Mouse (Mus musculus) left cerebral cortex, postnatal 4 days (tissue): ENCODE results near the gene Gm10382. TPM values are rescaled to one million over a fixed set of nuclear protein-coding genes. Genes with fewer than 3 reads are reported as not detected.
"Not testable (repeated sequence)": the region's sequence is repeated elsewhere in the genome, so short reads cannot be mapped to it uniquely, and the experiment has no call there.

Experiments
- DNase-seq: peaks from one replicate; pipeline ENCODE4 v3.0.0-alpha.2; 2022
- intact Hi-C: fragments of 180-260 bp; cut with DNase I; formaldehyde crosslinking; loops from one replicate; pipeline ENCODE4 v1.15.1; 2025
- total RNA-seq, 2 experiments: library from RNA; stranded (reverse); gene quantifications; 2 replicates each; pipeline ENCODE4 v1.2.3; 2021

Gene Gm10382
- total RNA-seq, 2 experiments from 2014 or later, result 0.48 to 0.52 TPM

GRCm38 (mm10) chr5:125392176-125392575 lies 3.1 kb downstream of the Gm10382 start:
- intact Hi-C loops, DNase-seq: not testable (repeated sequence)

DNA sequence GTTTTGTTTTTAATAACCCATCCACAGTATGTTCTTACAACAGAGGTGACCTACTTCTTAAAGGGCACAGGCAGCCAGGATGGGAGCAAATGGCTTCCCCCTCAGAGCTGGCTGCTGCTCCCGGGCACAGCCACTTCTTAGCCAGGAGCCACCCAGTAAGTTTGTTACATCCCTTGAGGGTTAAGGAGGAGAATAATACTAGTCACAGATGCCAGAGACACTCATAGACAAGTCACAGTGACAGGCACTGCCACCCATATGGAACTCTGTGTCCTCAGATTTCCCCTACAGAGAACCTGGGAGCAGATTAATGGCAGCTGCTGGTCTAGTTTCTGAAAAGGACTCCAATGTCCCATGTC lies 3.5 kb downstream of the Gm10382 start:
- intact Hi-C loops, result no loop called here
- no peak for DNase-seq

GRCm38 (mm10) chr5:125392977-125393621 lies 4.0 kb downstream of the Gm10382 start:
- DNase-seq, result peak; percentile 95
- intact Hi-C loops, result no loop called here

DNA sequence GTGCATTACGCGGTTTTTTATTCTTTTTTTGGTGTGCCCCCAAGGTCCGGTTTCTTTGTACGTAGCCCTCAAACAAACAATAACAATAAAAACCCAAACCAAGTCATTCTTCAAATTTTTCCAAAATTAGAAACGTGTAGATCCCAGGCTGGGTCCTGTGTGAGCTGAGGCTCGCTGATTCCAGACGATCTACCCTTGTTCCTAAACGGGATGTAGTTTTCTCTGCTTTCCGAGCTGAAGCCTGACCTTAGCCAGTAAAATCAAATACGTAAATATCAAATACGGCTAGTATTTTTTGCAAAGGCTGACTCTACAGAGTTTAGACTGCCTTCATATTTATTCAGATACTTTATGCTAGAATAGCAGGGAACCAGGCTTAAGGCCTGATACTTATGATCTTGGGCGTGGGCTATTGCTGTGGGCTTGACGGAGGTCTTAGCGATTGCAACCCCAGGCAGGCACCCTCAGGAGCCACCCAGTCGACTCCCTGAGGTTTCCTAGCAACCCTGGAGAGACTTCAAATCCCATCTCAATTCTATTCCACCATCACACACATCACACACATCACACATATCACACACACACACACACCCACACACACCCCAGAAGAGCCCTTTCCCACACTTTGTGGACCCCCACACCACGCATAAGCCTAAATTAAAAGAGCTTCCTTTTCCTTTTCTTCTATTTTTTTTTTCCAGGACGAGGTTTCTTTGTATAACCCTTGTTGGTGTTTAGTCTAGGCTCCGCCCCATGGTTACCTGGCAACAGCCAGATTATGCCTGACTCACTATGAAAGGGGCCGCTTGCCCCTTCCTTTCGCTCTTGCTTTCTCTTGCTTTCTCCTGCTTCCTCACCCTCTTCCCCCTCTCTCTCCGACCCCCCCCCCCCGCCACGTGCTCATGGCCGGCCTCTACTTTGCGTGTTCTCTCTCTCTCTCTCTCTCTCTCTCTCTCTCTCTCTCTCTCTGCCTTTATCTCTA lies 4.8 kb downstream of the Gm10382 start:
- peak; percentile 74 for DNase-seq
- intact Hi-C loops, result no loop called here

DNA sequence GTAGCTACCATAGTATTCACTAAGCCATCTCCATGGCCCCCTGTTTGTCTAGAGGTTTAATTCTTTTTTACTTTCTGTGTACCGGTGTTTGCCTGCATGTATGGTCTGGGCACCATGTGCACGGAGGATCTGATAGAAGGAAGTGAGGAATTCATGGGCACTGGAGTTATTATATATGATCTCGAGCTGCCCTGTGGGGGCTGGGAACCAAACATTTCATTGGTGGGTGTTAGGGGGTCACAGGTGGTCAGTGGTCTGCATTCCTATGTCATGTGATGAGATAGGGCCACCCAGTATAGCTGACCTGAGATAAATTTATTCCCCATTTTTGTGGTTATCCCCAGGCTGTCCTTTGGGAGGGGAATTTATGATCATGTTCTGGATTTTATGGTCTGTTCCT lies 5.9 kb downstream of the Gm10382 start:
- intact Hi-C loops, result no loop called here
- DNase-seq, result no peak

DNA sequence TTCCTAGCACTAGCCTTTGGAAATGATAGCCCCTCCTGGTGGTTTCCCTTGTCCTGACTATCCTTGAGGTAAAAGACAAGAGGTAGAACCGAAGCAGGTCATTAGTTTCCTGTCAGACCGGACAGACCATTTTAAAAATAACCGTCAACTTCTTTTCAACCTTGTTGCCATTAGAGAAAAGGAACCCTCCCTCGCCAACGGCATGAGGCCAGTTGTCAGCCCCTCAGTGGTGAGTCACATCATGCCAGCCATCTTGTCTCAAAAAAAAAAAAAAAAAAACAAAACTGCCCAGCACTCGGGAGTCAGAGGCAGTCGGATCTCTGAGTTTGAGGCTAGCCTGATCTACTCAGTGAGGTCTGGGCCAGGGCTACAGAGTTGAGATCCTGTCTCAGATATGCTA lies 11.8 kb downstream of the Gm10382 start:
- DNase-seq, result no peak
- intact Hi-C loops, result no loop called here

DNA sequence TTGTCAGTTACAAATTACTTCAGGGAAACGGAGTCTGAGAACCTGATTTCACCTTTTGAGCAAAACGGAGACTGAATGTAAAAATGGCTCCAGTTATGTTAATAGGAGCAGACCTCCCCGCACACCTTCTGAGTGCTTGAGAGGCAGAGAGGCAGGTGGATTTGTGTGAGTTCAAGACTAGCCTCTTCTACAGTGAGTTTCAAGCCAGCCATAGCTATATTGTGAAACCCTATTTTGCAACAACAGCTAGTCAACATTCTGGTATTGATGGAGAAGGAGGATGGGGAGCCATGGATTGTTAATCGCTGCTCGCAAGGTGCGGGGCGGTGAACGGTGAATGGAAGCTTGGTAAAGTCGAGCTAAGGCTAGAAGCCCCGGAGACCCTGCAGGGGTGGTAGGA lies 13.4 kb downstream of the Gm10382 start:
- no peak for DNase-seq
- intact Hi-C loops, result no loop called here

- no peak for DNase-seq
Observed at GRCm38 (mm10) chr5:125402991-125403390, 13.9 kb downstream of the Gm10382 start.

DNA sequence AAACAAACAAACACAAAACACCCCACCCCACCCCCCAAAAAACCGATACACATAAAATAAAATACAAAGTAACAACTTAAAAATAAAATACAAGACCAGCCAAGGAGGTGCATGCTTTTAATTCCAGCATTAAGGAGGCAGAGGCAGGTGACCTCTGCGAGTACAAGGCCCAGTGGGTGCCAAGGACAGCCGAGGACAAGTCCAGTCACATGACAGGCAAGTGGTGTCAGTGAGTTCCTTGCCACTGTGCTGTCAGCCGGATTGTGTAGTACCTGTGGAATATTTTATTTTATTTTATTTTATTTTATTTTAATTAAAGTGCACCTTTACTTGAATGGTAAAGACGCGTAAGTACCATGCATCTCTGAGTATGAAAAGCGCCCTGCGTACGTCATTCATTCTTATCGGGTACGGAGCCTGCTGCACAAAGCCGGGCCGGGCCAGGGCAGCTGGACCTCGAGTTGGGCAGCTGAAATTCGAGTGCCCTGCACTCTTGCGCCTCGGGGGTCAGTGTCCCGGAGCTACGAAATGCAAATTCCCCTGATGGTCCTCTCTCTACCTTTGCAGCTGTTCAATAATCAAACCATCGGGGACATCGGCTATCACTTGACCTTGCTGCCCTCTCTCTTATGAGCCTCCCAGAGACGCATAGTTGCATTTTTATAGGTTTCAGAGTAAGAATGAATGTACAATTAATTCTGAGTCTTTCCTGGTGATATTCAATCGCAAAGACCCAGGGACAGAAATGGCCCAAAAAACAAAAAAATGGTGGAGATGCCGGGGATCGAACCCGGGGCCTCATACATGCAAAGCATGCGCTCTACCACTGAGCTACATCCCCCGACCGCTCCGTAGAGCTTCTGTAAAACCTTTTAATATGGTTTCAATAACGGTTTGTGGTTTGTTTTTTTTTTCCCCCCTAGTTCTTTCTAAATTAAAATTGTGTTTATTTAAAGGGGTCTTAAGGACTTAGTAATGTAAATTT lies 14.7 kb downstream of the Gm10382 start:
- intact Hi-C loops, result no loop called here
- peak; percentile 68 for DNase-seq

More at GRCm38 (mm10) chr5:125402991-125403390, 13.9 kb downstream of the Gm10382 start:
- intact Hi-C loops, result no loop called here

- intact Hi-C loops, result no loop called here
- no peak for DNase-seq
Observed at GRCm38 (mm10) chr5:125404536-125404902, 15.4 kb downstream of the Gm10382 start.

DNA sequence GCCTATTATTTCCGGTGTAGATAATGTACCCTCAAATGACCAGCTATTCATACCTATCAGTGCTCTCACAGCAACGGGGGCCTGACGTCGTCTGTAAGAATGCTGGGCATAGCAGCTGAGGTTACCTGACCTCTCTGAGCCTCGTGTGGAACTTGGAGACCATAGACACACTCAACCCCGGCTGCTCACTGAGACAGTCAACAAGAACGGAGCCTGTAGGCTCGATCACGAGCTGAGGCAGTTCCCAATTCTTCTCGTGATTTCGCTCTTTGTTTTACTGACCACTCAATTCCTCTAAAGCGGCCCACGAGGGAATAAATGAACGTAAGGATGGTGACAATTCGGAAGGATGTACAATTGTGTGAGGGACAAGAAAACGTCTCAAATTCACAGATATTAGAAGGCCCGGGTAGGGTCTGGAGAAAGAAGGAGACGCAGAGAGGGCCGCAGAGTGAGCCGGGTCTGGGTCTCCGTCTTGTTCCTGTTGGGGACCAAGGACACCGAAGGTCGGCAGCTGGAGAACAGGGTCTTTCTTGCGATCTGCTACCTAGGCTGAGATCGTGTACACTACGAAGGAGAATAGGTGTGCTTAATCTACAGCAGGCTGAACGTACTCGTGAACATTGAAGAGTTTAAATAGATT lies 15.9 kb downstream of the Gm10382 start:
- intact Hi-C loops, result no loop called here
- DNase-seq, result peak; percentile 63

DNA sequence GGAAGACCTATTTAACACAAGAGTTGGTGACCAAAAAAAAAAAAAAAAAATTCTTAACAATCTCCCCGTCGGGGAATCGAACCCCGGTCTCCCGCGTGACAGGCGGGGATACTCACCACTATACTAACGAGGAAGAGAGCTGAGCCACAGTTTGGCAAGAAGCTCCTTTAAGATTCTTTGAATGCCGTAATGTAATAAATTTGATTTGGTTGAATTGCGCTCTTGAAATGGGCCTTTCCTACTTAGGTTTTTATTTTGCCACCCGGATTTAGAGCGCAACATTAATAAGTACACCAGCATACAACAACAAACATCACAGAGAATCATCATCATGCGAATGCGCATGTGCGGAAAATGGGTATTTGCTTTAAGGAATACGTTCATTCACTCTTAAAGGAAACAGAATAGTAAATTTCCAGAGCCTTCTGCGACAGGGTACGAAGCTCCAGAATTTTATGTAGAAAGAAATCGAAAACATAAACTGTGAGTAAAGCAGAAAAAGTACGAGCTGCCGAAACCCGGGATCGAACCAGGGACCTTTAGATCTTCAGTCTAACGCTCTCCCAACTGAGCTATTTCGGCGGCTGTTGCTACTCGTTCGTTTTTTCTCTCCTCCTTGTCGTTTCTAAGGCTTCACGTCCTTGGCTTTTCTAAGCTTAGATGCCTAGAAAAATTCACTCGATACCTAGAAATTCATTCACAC lies 16.6 kb downstream of the Gm10382 start:
- peak; percentile 83 for DNase-seq
- intact Hi-C loops, result no loop called here

GRCm38 (mm10) chr5:125406322-125407016 lies 17.3 kb downstream of the Gm10382 start:
- peak; percentile 42 for DNase-seq

DNA sequence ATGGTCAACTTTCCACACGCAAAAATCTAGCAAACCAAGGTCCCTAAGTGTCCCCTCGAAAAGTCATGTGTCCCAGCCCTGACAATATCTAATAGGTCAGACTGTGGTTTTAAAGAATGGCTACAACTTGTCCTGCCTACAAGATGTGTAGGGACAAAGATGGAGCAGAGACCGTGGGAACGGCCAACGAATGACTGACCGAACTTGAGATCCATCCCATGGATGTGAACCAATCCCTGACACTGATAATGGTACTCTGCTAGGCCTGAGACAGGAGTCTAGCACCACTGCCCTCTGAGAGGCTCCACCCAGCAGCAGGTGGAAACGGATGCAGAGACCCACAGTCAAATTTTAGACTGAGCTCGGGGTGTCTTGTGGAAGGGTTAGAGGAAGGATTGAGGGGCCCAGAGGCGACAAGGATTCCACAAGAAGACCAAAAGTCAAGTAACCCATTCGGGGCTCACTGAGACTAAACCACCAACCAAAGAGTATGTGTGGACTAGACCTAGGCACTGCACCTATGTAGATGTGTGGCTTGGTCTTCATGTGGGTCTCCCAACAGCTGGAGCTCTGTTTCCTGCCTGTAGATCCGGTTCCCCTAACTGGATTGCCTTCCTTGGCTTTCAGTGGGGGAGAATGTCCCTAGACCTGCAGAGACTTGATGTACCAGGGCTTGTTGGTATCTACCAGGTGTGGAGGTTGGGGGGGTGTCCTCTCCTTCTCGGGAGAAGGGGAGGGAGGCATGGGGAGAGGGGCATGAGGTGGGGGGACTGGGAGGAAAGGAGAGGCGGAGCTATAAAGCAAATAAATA lies 18.1 kb downstream of the Gm10382 start:
- DNase-seq, result no peak
- intact Hi-C loops, result no loop called here

More at GRCm38 (mm10) chr5:125406322-125407016, 17.3 kb downstream of the Gm10382 start:
- intact Hi-C loops, result no loop called here

- DNase-seq, result no peak
- intact Hi-C loops, result no loop called here
Observed at GRCm38 (mm10) chr5:125407910-125408575, 18.9 kb downstream of the Gm10382 start.

DNA sequence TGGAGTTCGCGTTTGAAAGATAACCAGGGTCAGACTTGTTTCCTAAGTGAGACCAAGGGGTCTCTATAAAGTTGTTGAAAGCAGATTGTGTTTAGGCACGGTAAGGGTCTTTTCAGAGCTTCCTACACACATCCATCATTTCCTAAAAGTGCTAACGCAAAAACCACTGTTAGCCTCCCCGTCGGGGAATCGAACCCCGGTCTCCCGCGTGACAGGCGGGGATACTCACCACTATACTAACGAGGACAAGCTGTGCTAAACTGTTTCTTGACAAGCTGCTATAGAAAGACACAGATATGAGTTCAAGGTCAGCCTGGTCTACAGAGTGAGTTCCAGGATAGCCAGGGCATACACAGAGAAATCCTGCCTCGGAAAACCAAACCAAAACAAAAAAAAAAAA lies 19.7 kb downstream of the Gm10382 start:
- DNase-seq, result peak; percentile 84
- intact Hi-C loops, result no loop called here

DNA sequence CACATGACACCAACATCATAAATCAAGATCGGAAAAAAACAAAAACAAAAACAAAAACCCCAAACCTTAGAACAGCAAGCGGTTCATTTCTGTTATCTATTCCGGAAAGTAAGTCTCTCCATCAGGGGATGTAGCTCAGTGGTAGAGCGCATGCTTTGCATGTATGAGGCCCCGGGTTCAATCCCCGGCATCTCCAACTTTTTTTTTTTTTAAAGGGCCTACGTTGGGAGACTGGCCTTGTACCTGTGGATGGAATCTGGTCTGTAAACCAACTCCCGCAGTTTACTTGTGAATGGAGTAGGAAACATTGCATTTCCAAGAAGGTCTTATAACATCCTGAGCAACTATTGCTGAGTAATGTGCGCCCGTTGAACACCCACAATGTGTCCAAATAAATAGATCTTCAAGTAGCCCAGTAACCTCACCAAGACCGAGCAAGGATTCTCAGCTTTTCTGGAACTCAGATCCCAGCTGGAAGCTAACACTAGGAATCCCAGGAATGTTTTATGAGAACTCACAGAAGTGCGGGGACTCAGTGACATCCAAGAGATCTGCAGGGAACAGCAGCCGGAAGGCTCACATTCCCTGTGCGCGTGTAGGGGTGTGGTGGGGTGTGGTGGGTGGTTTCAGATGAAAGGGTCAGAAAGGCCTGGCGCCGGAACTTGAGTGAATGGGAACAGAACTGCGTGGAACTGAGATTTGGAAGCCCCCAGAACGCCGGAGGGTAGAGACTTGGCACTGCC lies 20.4 kb downstream of the Gm10382 start:
- DNase-seq, result no peak
- intact Hi-C loops, result no loop called here
